Mouse (Mus musculus): Measurements from ENCODE around the gene Rad9b. TPM values are rescaled to one million over a fixed set of nuclear protein-coding genes. Genes with fewer than 3 reads are reported as not detected.

Gene Rad9b
- polyA plus RNA-seq, 1 experiment from 2014 or later, result 9.2 TPM

- Histone ChIP-seq H3K9ac (no peak overlapping the region), H3K4me3 (replicated peaks) (no peak overlapping the region), H3K27me3 (replicated peaks) (no peaks in the 10 kb centered on the region), H3K27ac (0 out of 2 replicates have a peak overlapping the region, but pooled peaks have one; percentile 20), H3K36me3 (no peaks in the 10 kb centered on the region), H3K9me3 (no peaks in the 10 kb centered on the region), H3K4me2 (replicated peaks) (no peak overlapping the region), H3K4me1 (replicated peaks) (no peaks in the 10 kb centered on the region)
- ATAC-seq, result peak; percentile 80
- WGBS, result 11% methylated on average over 5 of the region's 5 CpGs
Observed at GRCm38 (mm10) chr5:122344260-122344659, 9.8 kb downstream of the Rad9b start.

GRCm38 (mm10) chr5:122343768-122344167 lies 10.3 kb downstream of the Rad9b start:
- H3K9ac ChIP-seq, result no peak overlapping the region
- no peaks in the 10 kb centered on the region for H3K4me1 ChIP-seq (replicated peaks)
- ATAC-seq, result peak; percentile 93
- H3K27ac ChIP-seq, result 0 out of 2 replicates have a peak overlapping the region, but pooled peaks have one; percentile 20
- H3K4me3 ChIP-seq (replicated peaks), result no peak overlapping the region
- no peaks in the 10 kb centered on the region for H3K9me3 ChIP-seq
- no peaks in the 10 kb centered on the region for H3K27me3 ChIP-seq (replicated peaks)
- 47% methylated on average over 7 of the region's 7 CpGs for WGBS
- no peak overlapping the region for H3K4me2 ChIP-seq (replicated peaks)
- no peaks in the 10 kb centered on the region for H3K36me3 ChIP-seq

GRCm38 (mm10) chr5:122342874-122343273 lies 11.2 kb downstream of the Rad9b start:
- Histone ChIP-seq H3K36me3 (no peaks in the 10 kb centered on the region), H3K4me2 (replicated peaks) (no peak overlapping the region), H3K27me3 (replicated peaks) (no peaks in the 10 kb centered on the region), H3K4me1 (replicated peaks) (no peaks in the 10 kb centered on the region), H3K4me3 (replicated peaks) (no peak overlapping the region), H3K9me3 (no peaks in the 10 kb centered on the region), H3K9ac (no peak overlapping the region), H3K27ac (no peak overlapping the region)
- no peak for ATAC-seq
- 74% methylated on average over 1 of the region's 1 CpGs for WGBS

GRCm38 (mm10) chr5:122336554-122337294 lies 17.3 kb downstream of the Rad9b start:
- Histone ChIP-seq H3K36me3 (no peaks in the 10 kb centered on the region), H3K4me2 (replicated peaks) (no peak overlapping the region), H3K27me3 (replicated peaks) (no peaks in the 10 kb centered on the region), H3K9me3 (no peaks in the 10 kb centered on the region), H3K9ac (no peak overlapping the region), H3K4me1 (replicated peaks) (no peaks in the 10 kb centered on the region), H3K27ac (no peak overlapping the region), H3K4me3 (replicated peaks) (no peak overlapping the region)
- ATAC-seq, result no peak
- WGBS, result 88% methylated on average over 7 of the region's 7 CpGs

- Histone ChIP-seq H3K27ac (no peak overlapping the region), H3K27me3 (replicated peaks) (no peaks in the 10 kb centered on the region), H3K4me2 (replicated peaks) (no peak overlapping the region), H3K9me3 (no peaks in the 10 kb centered on the region), H3K4me3 (replicated peaks) (no peak overlapping the region), H3K4me1 (replicated peaks) (no peaks in the 10 kb centered on the region), H3K36me3 (no peaks in the 10 kb centered on the region), H3K9ac (no peak overlapping the region)
- no peak for ATAC-seq
- 66% methylated on average over 3 of the region's 3 CpGs for WGBS
Observed at GRCm38 (mm10) chr5:122334682-122335081, 19.4 kb downstream of the Rad9b start.

- 81% methylated on average over 4 of the region's 4 CpGs for WGBS
- ATAC-seq, result no peak
- no peaks in the 10 kb centered on the region for H3K4me1 ChIP-seq (replicated peaks)
- no peaks in the 10 kb centered on the region for H3K36me3 ChIP-seq
- H3K4me2 ChIP-seq (replicated peaks), result no peak overlapping the region
- no peak overlapping the region for H3K9ac ChIP-seq
- no peak overlapping the region for H3K27ac ChIP-seq
- no peaks in the 10 kb centered on the region for H3K27me3 ChIP-seq (replicated peaks)
- no peaks in the 10 kb centered on the region for H3K9me3 ChIP-seq
- no peak overlapping the region for H3K4me3 ChIP-seq (replicated peaks)
Observed at GRCm38 (mm10) chr5:122330269-122330668, 23.8 kb downstream of the Rad9b start.

GRCm38 (mm10) chr5:122327283-122327682 lies 26.8 kb downstream of the Rad9b start:
- Histone ChIP-seq H3K27me3 (replicated peaks) (no peaks in the 10 kb centered on the region), H3K9ac (no peak overlapping the region), H3K4me3 (replicated peaks) (no peak overlapping the region), H3K9me3 (no peaks in the 10 kb centered on the region), H3K27ac (no peak overlapping the region), H3K4me2 (replicated peaks) (no peak overlapping the region), H3K4me1 (replicated peaks) (no peaks in the 10 kb centered on the region), H3K36me3 (peaks cover 6% of the 10 kb centered on the region; the same call in 1 of the 2 replicates)
- ATAC-seq, result no peak
- 79% methylated on average over 3 of the region's 3 CpGs for WGBS

GRCm38 (mm10) chr5:122325477-122325876 lies 28.6 kb downstream of the Rad9b start:
- 87% methylated on average over 8 of the region's 8 CpGs for WGBS
- Histone ChIP-seq H3K4me2 (replicated peaks) (no peak overlapping the region), H3K4me1 (replicated peaks) (no peaks in the 10 kb centered on the region), H3K9me3 (no peaks in the 10 kb centered on the region), H3K27me3 (replicated peaks) (no peaks in the 10 kb centered on the region), H3K4me3 (replicated peaks) (no peak overlapping the region), H3K9ac (no peak overlapping the region), H3K27ac (no peak overlapping the region), H3K36me3 (peaks cover 11% of the 10 kb centered on the region; the same call in 1 of the 2 replicates)
- no peak for ATAC-seq

- Histone ChIP-seq H3K4me2 (replicated peaks) (no peak overlapping the region), H3K27ac (no peak overlapping the region), H3K4me1 (replicated peaks) (no peaks in the 10 kb centered on the region), H3K4me3 (replicated peaks) (no peak overlapping the region), H3K27me3 (replicated peaks) (no peaks in the 10 kb centered on the region), H3K9ac (no peak overlapping the region), H3K36me3 (peaks cover 11% of the 10 kb centered on the region; the same call in 1 of the 2 replicates), H3K9me3 (no peaks in the 10 kb centered on the region)
- ATAC-seq, result no peak
- WGBS, result 85% methylated on average over 23 of the region's 23 CpGs
Observed at GRCm38 (mm10) chr5:122324608-122325431, 29.2 kb downstream of the Rad9b start.

- Histone ChIP-seq H3K4me2 (replicated peaks) (no peak overlapping the region), H3K36me3 (peaks cover 11% of the 10 kb centered on the region; the same call in 1 of the 2 replicates), H3K4me1 (replicated peaks) (no peaks in the 10 kb centered on the region), H3K27ac (no peak overlapping the region), H3K4me3 (replicated peaks) (no peak overlapping the region), H3K9me3 (no peaks in the 10 kb centered on the region), H3K27me3 (replicated peaks) (no peaks in the 10 kb centered on the region), H3K9ac (no peak overlapping the region)
- 79% methylated on average over 8 of the region's 8 CpGs for WGBS
- ATAC-seq, result no peak
Observed at GRCm38 (mm10) chr5:122323523-122323922, 30.5 kb downstream of the Rad9b start.

- peaks cover 15% of the 10 kb centered on the region for H3K36me3 ChIP-seq
- no peak for ATAC-seq
- H3K9me3 ChIP-seq, result no peaks in the 10 kb centered on the region
- no peaks in the 10 kb centered on the region for H3K27me3 ChIP-seq (replicated peaks)
- no peak overlapping the region for H3K4me3 ChIP-seq (replicated peaks)
- WGBS, result 47% methylated on average over 12 of the region's 12 CpGs
- H3K9ac ChIP-seq, result no peak overlapping the region
- H3K4me1 ChIP-seq (replicated peaks), result no peaks in the 10 kb centered on the region
- no peak overlapping the region for H3K27ac ChIP-seq
- H3K4me2 ChIP-seq (replicated peaks), result no peak overlapping the region
Observed at GRCm38 (mm10) chr5:122320205-122320781, 33.7 kb downstream of the Rad9b start.

GRCm38 (mm10) chr5:122319474-122320204 lies 34.4 kb downstream of the Rad9b start:
- H3K36me3 ChIP-seq, result peaks cover 15% of the 10 kb centered on the region
- ATAC-seq, result no peak
- no peak overlapping the region for H3K27ac ChIP-seq
- no peaks in the 10 kb centered on the region for H3K9me3 ChIP-seq
- 75% methylated on average over 14 of the region's 14 CpGs for WGBS
- no peak overlapping the region for H3K4me3 ChIP-seq (replicated peaks)
- H3K27me3 ChIP-seq (replicated peaks), result no peaks in the 10 kb centered on the region
- no peak overlapping the region for H3K9ac ChIP-seq
- no peaks in the 10 kb centered on the region; the same call in 1 of the 2 replicates for H3K4me1 ChIP-seq (replicated peaks)
- no peak overlapping the region for H3K4me2 ChIP-seq (replicated peaks)
